Mouse (Mus musculus) spleen, postnatal 14 days (tissue): ENCODE measurements around the gene Tax1bp3.

Source experiments
- DNase-seq, 2 experiments: peaks; one replicate each; pipeline ENCODE4 v3.0.0; 2021 to 2022; ENCODE audit warnings: low spot score in 2 of 2

Tax1bp3 gene

DNA sequence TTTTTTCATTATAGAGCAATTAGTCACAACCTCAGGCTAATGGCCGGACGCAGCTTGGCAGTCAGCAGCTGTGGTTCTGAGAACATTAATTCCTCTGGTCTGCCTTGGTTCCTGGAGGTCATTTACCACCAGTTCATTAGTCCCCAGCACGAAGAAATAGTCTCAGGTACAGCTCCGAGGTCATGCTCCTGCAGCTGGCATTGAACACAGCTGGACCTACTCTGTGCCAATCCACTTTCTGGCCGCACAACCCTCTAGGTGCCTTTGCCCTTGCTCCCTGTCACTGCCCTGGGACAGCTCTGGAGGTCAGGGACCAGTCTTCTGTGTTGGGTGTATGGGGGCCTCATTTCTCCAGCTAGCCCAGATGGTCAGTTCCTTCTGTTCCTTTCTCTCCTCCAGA lies 52.0 kb downstream of the Tax1bp3 start:
- no peak for DNase-seq

DNA sequence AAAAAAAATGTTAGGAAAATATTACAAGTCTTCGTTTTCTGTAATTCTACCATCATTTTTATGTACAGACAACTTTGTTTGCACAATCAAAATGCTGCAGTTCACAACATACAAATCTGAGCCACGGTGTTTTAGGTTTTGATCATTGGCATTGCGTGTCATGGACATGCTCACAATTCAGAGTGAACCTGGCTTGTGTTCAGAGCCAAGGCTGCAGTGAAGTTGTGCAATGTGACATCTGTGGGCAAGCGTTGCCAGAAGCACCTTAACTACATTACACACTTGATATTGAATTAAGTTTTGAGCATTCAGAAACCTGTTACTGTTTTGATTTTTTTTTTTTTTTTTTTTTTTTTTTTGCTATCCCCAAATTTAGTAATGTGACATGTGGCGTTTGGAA lies 53.2 kb downstream of the Tax1bp3 start:
- DNase-seq: no peak

DNA sequence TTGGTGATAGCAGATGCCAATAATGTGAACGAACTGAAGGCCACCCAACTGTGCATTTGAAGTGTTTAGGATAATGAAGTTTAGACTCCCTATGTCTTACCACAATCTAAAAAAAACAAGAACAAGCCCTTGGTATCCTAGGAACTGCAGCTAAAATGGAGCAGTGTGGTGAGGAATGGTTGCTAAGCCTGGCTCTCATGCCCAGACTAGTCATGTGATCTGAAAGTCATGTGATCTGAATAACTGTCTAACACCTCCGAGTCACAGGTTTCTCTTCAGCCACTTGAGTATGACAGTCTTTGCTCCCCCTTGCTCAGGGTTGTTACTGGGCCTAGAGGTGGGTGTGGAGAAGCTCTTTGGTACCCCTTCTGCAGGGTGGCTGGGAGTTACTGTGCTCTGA lies 55.6 kb downstream of the Tax1bp3 start:
- no peak for DNase-seq
